1 mouse cellular context compared by ENCODE assay signal in genomic region chr3:135631096-135631457, GRCm38 (mm10).
TF ChIP-seq lines count a peak whose summit lies in the region.

No protein-coding gene starts in this region.

TF ChIP-seq in CH12.LX, 34 proteins besides CTCF, POLR2A, EP300 and RAD21 (continued from another document):
- TF ChIP-seq MAFK (IDR thresholded peaks at IDR 0.05; ENCODE audit: insufficient replicate concordance, low read length): no peak; the same call in 1 of the 2 replicates
- no peak for TF ChIP-seq GABPA (IDR thresholded peaks at IDR 0.05; ENCODE audit: insufficient replicate concordance, low read depth, low read length)
